Mouse (Mus musculus) limb, embryonic 11.5 days (tissue): ENCODE data around the gene Sertad3. TPM values are rescaled to one million over a fixed set of nuclear protein-coding genes. Genes with fewer than 3 reads are reported as not detected.
A peak's percentile ranks its signal among the peaks of the same experiment; 100 is the strongest.

ENCODE experiments used
- ATAC-seq: fragments of 200-750 bp; cut with Nextera tagmentation; 2 replicates; pipeline ENCODE4 v1.8.0; 2017; ENCODE audit warnings: low read depth; ENCODE audit not compliant: insufficient number of reproducible peaks, low FRiP score, low TSS enrichment
- DNase-seq: peaks from one replicate; pipeline ENCODE4 v3.0.0-alpha.2; 2015; ENCODE audit warnings: low spot score
- H3K27ac ChIP-seq: fragments of 300-500 bp; sonication (generic); replicated peaks from 2 replicates; pipeline ENCODE4 v1.5.1; 2014; ENCODE audit warnings: low read depth, mild to moderate bottlenecking, low read length
- H3K27me3 ChIP-seq: fragments of 300-500 bp; sonication (generic); 2 replicates; pipeline ENCODE4 v1.6.1; 2014; ENCODE audit warnings: mild to moderate bottlenecking, low read length, mixed read lengths; ENCODE audit not compliant: control insufficient read depth, insufficient read depth
- H3K36me3 ChIP-seq: fragments of 300-500 bp; sonication (generic); 2 replicates; pipeline ENCODE4 v1.6.1; 2014; ENCODE audit warnings: mild to moderate bottlenecking, low read length, moderate library complexity, mixed read lengths; ENCODE audit not compliant: control insufficient read depth, insufficient read depth
- H3K4me1 ChIP-seq: fragments of 300-500 bp; sonication (generic); 2 replicates; pipeline ENCODE4 v1.6.1; 2014; ENCODE audit warnings: low read length, mixed read lengths; ENCODE audit not compliant: control insufficient read depth, insufficient read depth
- H3K4me2 ChIP-seq: fragments of 300-500 bp; sonication (generic); 2 replicates; pipeline ENCODE4 v1.6.1; 2014; ENCODE audit warnings: low read depth, mild to moderate bottlenecking, moderate library complexity; ENCODE audit not compliant: severe bottlenecking
- H3K4me3 ChIP-seq: fragments of 300-500 bp; sonication (generic); 2 replicates; pipeline ENCODE4 v1.5.1; 2014; ENCODE audit warnings: low read depth, low read length
- H3K9ac ChIP-seq: fragments of 300-500 bp; sonication (generic); 2 replicates; pipeline ENCODE4 v1.6.1; 2014; ENCODE audit warnings: mild to moderate bottlenecking, low read length
- H3K9me3 ChIP-seq: fragments of 300-500 bp; sonication (generic); 2 replicates; pipeline ENCODE4 v1.6.1; 2016; ENCODE audit warnings: low read length; ENCODE audit not compliant: control insufficient read depth
- WGBS: fragments of 180-500 bp; shearing (Covaris S2); extraction: QIAGEN DNeasy Blood & Tissue Kit; methylation state at CpG from one replicate; pipeline ENCODE4 v1.1.7; 2014; 5-methylcytosine and 5-hydroxymethylcytosine counted together
- polyA plus RNA-seq: library from polyadenylated mRNA; unstranded; fragments of >200 nt; fragmentation: Nextera tagmentation; extraction: Ambion mirVana; gene quantifications from 2 replicates; pipeline ENCODE4 v1.2.1, GENCODE M21; 2014

Sertad3 gene
- polyA plus RNA-seq, 1 experiment from 2014 or later: 29.3 TPM

GRCm38 (mm10) chr7:27523805-27524204 is 50.2 kb downstream of the Sertad3 start:
- Histone ChIP-seq H3K4me2 (no peak overlapping the region), H3K4me3 (no peak overlapping the region), H3K36me3 (no peaks in the 10 kb centered on the region), H3K27ac (no peak overlapping the region), H3K4me1 (no peaks in the 10 kb centered on the region), H3K27me3 (no peaks in the 10 kb centered on the region), H3K9me3 (no peaks in the 10 kb centered on the region), H3K9ac (no peak overlapping the region)
- DNase-seq (no peak), ATAC-seq (no peak)
- 92% methylated on average over 13 of the region's 13 CpGs for WGBS

GRCm38 (mm10) chr7:27526039-27526827 is 52.7 kb downstream of the Sertad3 start:
- no peak overlapping the region for H3K27ac ChIP-seq
- no peak for ATAC-seq
- WGBS: 29% methylated on average over 10 of the region's 10 CpGs

More at GRCm38 (mm10) chr7:27526039-27526827, 52.7 kb downstream of the Sertad3 start:
- DNase-seq: peak; percentile 87
- H3K36me3 ChIP-seq: no peaks in the 10 kb centered on the region
- no peak overlapping the region for H3K4me2 ChIP-seq
- H3K4me1 ChIP-seq: no peaks in the 10 kb centered on the region
- H3K9me3 ChIP-seq: no peaks in the 10 kb centered on the region
- no peak overlapping the region for H3K9ac ChIP-seq
- no peak overlapping the region for H3K4me3 ChIP-seq
- no peaks in the 10 kb centered on the region for H3K27me3 ChIP-seq

Other genes with a start within 250 kb of the Sertad3 start
- 6.5 and 8.0 TPM in 2 replicates for gene Itpkc, start 245.1 kb upstream of the Sertad3 start, polyA plus RNA-seq
- gene Coq8b, start 240.7 kb upstream of the Sertad3 start, polyA plus RNA-seq: 14.5 and 15.5 TPM in 2 replicates
- 7.3 and 9.0 TPM in 2 replicates for gene Numbl, start 215.3 kb upstream of the Sertad3 start, polyA plus RNA-seq
- 10.8 and 14.0 TPM in 2 replicates for gene Ltbp4, start 136.1 kb upstream of the Sertad3 start, polyA plus RNA-seq
- 46.5 and 50.9 TPM in 2 replicates for gene Shkbp1, start 117.7 kb upstream of the Sertad3 start, polyA plus RNA-seq
- 0.52 TPM in 1 of 2 replicates, not detected in the other for gene Gm20479, start 116.3 kb upstream of the Sertad3 start, polyA plus RNA-seq
- 0.15 and 0.27 TPM in 2 replicates for gene Sptbn4, start 26.1 kb upstream of the Sertad3 start, polyA plus RNA-seq
- gene Blvrb, start 25.8 kb upstream of the Sertad3 start, polyA plus RNA-seq: 29.0 and 30.5 TPM in 2 replicates
- 29.0 and 31.5 TPM in 2 replicates for gene Sertad1, start 13.1 kb downstream of the Sertad3 start, polyA plus RNA-seq
- 1.5 and 2.1 TPM in 2 replicates for gene Prx, start 25.6 kb downstream of the Sertad3 start, polyA plus RNA-seq
- 0.45 and 0.72 TPM in 2 replicates for gene Hipk4, start 49.5 kb downstream of the Sertad3 start, polyA plus RNA-seq
- gene Pld3, start 79.5 kb downstream of the Sertad3 start, polyA plus RNA-seq: 49.1 and 53.2 TPM in 2 replicates
- 32.1 and 32.4 TPM in 2 replicates for gene 2310022A10Rik, start 79.5 kb downstream of the Sertad3 start, polyA plus RNA-seq
- 83.9 and 85.7 TPM in 2 replicates for gene Akt2, start 117.8 kb downstream of the Sertad3 start, polyA plus RNA-seq
- 0.15 and 0.34 TPM in 2 replicates for gene Ttc9b, start 180.1 kb downstream of the Sertad3 start, polyA plus RNA-seq
- 6.8 and 8.6 TPM in 2 replicates for gene Map3k10, start 200.8 kb downstream of the Sertad3 start, polyA plus RNA-seq
- gene Zfp607b, start 215.6 kb downstream of the Sertad3 start, polyA plus RNA-seq: 2.8 and 3.1 TPM in 2 replicates